In genomic region chr15:91240683-91241335, GRCm38 (mm10) we compare ENCODE assay signal across 29 mouse cellular contexts. TPM values are rescaled to one million over a fixed set of nuclear protein-coding genes. Genes with fewer than 3 reads are reported as not detected.
DNase-seq lines count a peak whose midpoint lies in the region; ATAC-seq and TF ChIP-seq lines count a peak whose summit lies in the region.
"Had no signal": no experiment of that assay in that cellular context is flagged by ENCODE, and none has a peak within 500 bp of the region (broad histone marks: within the 10 kb centered on the region; RNA-seq: fewer than 3 reads in every experiment).

No protein-coding gene starts in this region.

- H3K27me3 ChIP-seq in liver, embryonic 12.5 days (replicated peaks), result no peaks in the 10 kb centered on the region
- H3K27me3 ChIP-seq in liver, embryonic 13.5 days, result no peaks in the 10 kb centered on the region
- no peaks in the 10 kb centered on the region for H3K27me3 ChIP-seq in liver, embryonic 15.5 days
- H3K27me3 ChIP-seq in liver, postnatal 0 days (ENCODE audit: insufficient read depth, low read length), result no peaks in the 10 kb centered on the region
- no peaks in the 10 kb centered on the region for H3K27me3 ChIP-seq in thymus, adult 2 months (ENCODE audit: control insufficient read depth, insufficient read depth, low read length)
- H3K27me3 ChIP-seq: embryonic facial prominence, embryonic 13.5 days; embryonic facial prominence, embryonic 15.5 days; forebrain, embryonic 12.5 days had no signal

- DNase-seq in liver, embryonic 13.5 days, result no peak
- DNase-seq in liver, postnatal 0 days, result no peak
- DNase-seq in thymus, adult 2 months, result no peak
- DNase-seq in gastrocnemius, postnatal 36 days, result no peak
- DNase-seq in left cerebral cortex, postnatal 36 days (ENCODE audit: low spot score in 2 of 2), result no peak
- DNase-seq: adrenal gland, adult 2 months; adrenal gland, postnatal 10 days; adrenal gland, postnatal 25 days; cerebellum, adult 11 months; cerebellum, adult 18-20 months; cerebellum, adult 9-10 months; cerebellum, postnatal 10 days; cerebellum, postnatal 25 days; embryo, embryonic 11 days; forebrain, postnatal 0 days had no signal

- intact Hi-C loops in gastrocnemius, postnatal 36 days (cut with DNase I), result no loop called here
- intact Hi-C loops in left cerebral cortex, postnatal 36 days (cut with DNase I), result no loop called here

- no peak overlapping the region for H3K4me3 ChIP-seq in liver, embryonic 12.5 days
- H3K4me3 ChIP-seq in liver, embryonic 13.5 days (replicated peaks), result no peak overlapping the region
- H3K4me3 ChIP-seq in liver, embryonic 15.5 days (replicated peaks), result no peak overlapping the region
- H3K4me3 ChIP-seq in liver, postnatal 0 days (ENCODE audit: low read depth, low read length), result no peak overlapping the region
- H3K4me3 ChIP-seq in thymus, adult 2 months (ENCODE audit: control insufficient read depth, insufficient read depth, low read length), result no peak overlapping the region
- H3K4me3 ChIP-seq: embryonic facial prominence, embryonic 13.5 days; embryonic facial prominence, embryonic 15.5 days; erythroblast, embryonic 14.5 days; forebrain, embryonic 10.5 days; forebrain, embryonic 12.5 days had no signal

- TF ChIP-seq EP300 in liver, postnatal 0 days (IDR thresholded peaks at IDR 0.05; ENCODE audit: low read depth), result no peak

- 70% methylated on average over 3 of the region's 3 CpGs for WGBS in liver, embryonic 12.5 days (ENCODE audit: insufficient replicate concordance)
- 77% methylated on average over 3 of the region's 3 CpGs for WGBS in liver, embryonic 13.5 days (ENCODE audit: insufficient replicate concordance)
- WGBS in liver, embryonic 15.5 days (ENCODE audit: insufficient replicate concordance), result 76% methylated on average over 3 of the region's 3 CpGs
- 83% methylated on average over 3 of the region's 3 CpGs for WGBS in liver, postnatal 0 days (ENCODE audit: insufficient replicate concordance)
- 90% methylated on average over 3 of the region's 3 CpGs for WGBS in thymus, adult 2 months

- H3K9ac ChIP-seq in liver, embryonic 12.5 days, result no peak overlapping the region
- H3K9ac ChIP-seq in liver, embryonic 13.5 days, result no peak overlapping the region
- H3K9ac ChIP-seq in liver, embryonic 15.5 days, result no peak overlapping the region
- H3K9ac ChIP-seq in liver, postnatal 0 days (replicated peaks), result no peak overlapping the region
- H3K9ac ChIP-seq: embryonic facial prominence, embryonic 13.5 days; embryonic facial prominence, embryonic 15.5 days; forebrain, embryonic 12.5 days; forebrain, postnatal 0 days had no signal

- H3K27ac ChIP-seq in liver, embryonic 12.5 days, result no peak overlapping the region; the same call in 1 of the 2 replicates
- H3K27ac ChIP-seq in liver, embryonic 13.5 days, result no peak overlapping the region
- H3K27ac ChIP-seq in liver, embryonic 15.5 days (replicated peaks), result 0 out of 2 replicates have a peak overlapping the region, but pooled peaks have one; percentile 53
- no peak overlapping the region for H3K27ac ChIP-seq in liver, postnatal 0 days (ENCODE audit: low read depth)
- no peak overlapping the region for H3K27ac ChIP-seq in thymus, adult 2 months (ENCODE audit: control insufficient read depth, insufficient read depth, low read length)
- H3K27ac ChIP-seq: embryonic facial prominence, embryonic 13.5 days; embryonic facial prominence, embryonic 15.5 days; forebrain, embryonic 10.5 days; forebrain, embryonic 12.5 days had no signal

- TF ChIP-seq CTCF in liver, postnatal 0 days (IDR thresholded peaks at IDR 0.05; ENCODE audit: low read depth), result no peak
- no peak for TF ChIP-seq CTCF in thymus, adult 2 months (IDR thresholded peaks at IDR 0.05; ENCODE audit: borderline replicate concordance, control insufficient read depth, extremely low read depth, insufficient read depth, low read length, poor library complexity)

- no peaks in the 10 kb centered on the region for H3K36me3 ChIP-seq in liver, embryonic 12.5 days
- H3K36me3 ChIP-seq in liver, embryonic 13.5 days, result no peaks in the 10 kb centered on the region
- H3K36me3 ChIP-seq in liver, embryonic 15.5 days (replicated peaks), result no peaks in the 10 kb centered on the region
- H3K36me3 ChIP-seq in liver, postnatal 0 days (replicated peaks; ENCODE audit: insufficient read depth, low read length), result no peaks in the 10 kb centered on the region
- no peaks in the 10 kb centered on the region for H3K36me3 ChIP-seq in thymus, adult 2 months (ENCODE audit: control insufficient read depth, insufficient read depth, low read length)
- H3K36me3 ChIP-seq: embryonic facial prominence, embryonic 13.5 days; embryonic facial prominence, embryonic 15.5 days; forebrain, embryonic 10.5 days; forebrain, embryonic 12.5 days had no signal

- H3K4me1 ChIP-seq in liver, embryonic 12.5 days, result peaks cover 5% of the 10 kb centered on the region; the same call in 1 of the 2 replicates
- H3K4me1 ChIP-seq in liver, embryonic 13.5 days (replicated peaks), result peaks cover 3% of the 10 kb centered on the region; the same call in 1 of the 2 replicates
- H3K4me1 ChIP-seq in liver, embryonic 15.5 days (replicated peaks), result peaks cover 5% of the 10 kb centered on the region; the same call in 1 of the 2 replicates
- 0 out of 2 replicates have a peak, but pooled peaks cover 4% of the 10 kb centered on the region for H3K4me1 ChIP-seq in liver, postnatal 0 days (ENCODE audit: insufficient read depth)
- no peaks in the 10 kb centered on the region for H3K4me1 ChIP-seq in thymus, adult 2 months (replicated peaks; ENCODE audit: control insufficient read depth, insufficient read depth, low read length)
- H3K4me1 ChIP-seq: embryonic facial prominence, embryonic 13.5 days; embryonic facial prominence, embryonic 15.5 days; forebrain, embryonic 10.5 days; forebrain, embryonic 12.5 days had no signal

- H3K9me3 ChIP-seq in liver, embryonic 12.5 days (replicated peaks), result no peaks in the 10 kb centered on the region
- no peaks in the 10 kb centered on the region for H3K9me3 ChIP-seq in liver, embryonic 13.5 days (replicated peaks)
- H3K9me3 ChIP-seq in liver, embryonic 15.5 days (replicated peaks), result no peaks in the 10 kb centered on the region
- no peaks in the 10 kb centered on the region for H3K9me3 ChIP-seq in liver, postnatal 0 days (ENCODE audit: low read length)
- H3K9me3 ChIP-seq: embryonic facial prominence, embryonic 13.5 days; embryonic facial prominence, embryonic 15.5 days; forebrain, embryonic 10.5 days; forebrain, embryonic 12.5 days had no signal

- no peak overlapping the region for H3K4me2 ChIP-seq in liver, embryonic 12.5 days
- no peak overlapping the region for H3K4me2 ChIP-seq in liver, embryonic 13.5 days
- no peak overlapping the region for H3K4me2 ChIP-seq in liver, embryonic 15.5 days
- no peak overlapping the region for H3K4me2 ChIP-seq in liver, postnatal 0 days (ENCODE audit: low read depth, low read length)
- H3K4me2 ChIP-seq: embryonic facial prominence, embryonic 13.5 days; embryonic facial prominence, embryonic 15.5 days; forebrain, embryonic 12.5 days had no signal

- peak; percentile 72; the same call in 1 of the 2 replicates for ATAC-seq in liver, embryonic 12.5 days
- ATAC-seq in liver, embryonic 13.5 days (ENCODE audit: low read depth), result peak; percentile 77
- peak; percentile 75 for ATAC-seq in liver, embryonic 15.5 days (ENCODE audit: insufficient read depth)
- ATAC-seq in liver, postnatal 0 days, result peak; percentile 58; the same call in 1 of the 2 replicates
- ATAC-seq: forebrain, embryonic 14.5 days; forebrain, postnatal 0 days had no signal

- no peak for TF ChIP-seq POLR2A in thymus, adult 2 months (IDR thresholded peaks at IDR 0.05; ENCODE audit: control insufficient read depth, extremely low read depth, insufficient read depth, low read length, poor library complexity)

RNA-seq across cellular contexts. Expression of gene CN725425, which starts 41.5 kb away (rescaled TPM):
- not detected in 2 replicates for polyA plus RNA-seq in liver, embryonic 12.5 days (2016; fragmentation: Nextera tagmentation; extraction: Ambion mirVana)
- polyA plus RNA-seq in liver, embryonic 13.5 days (2015; fragmentation: Nextera tagmentation; extraction: Ambion mirVana), result not detected in 2 replicates
- 0.06 TPM in 2 replicates for polyA plus RNA-seq in liver, embryonic 15.5 days (2015; fragmentation: Nextera tagmentation; extraction: Ambion mirVana)
- 0.07 TPM in 1 of 2 replicates, not detected in the other for polyA plus RNA-seq in liver, postnatal 0 days (2015; fragmentation: Nextera tagmentation; extraction: Ambion mirVana)
- polyA plus RNA-seq in thymus, adult 2 months (2012; rRNA removed), result not detected in 2 replicates
- not detected for total RNA-seq in gastrocnemius, postnatal 36 days (2021)
- total RNA-seq in left cerebral cortex, postnatal 36 days (2021), result not detected
- total RNA-seq: adrenal gland, adult 2 months; adrenal gland, postnatal 10 days; adrenal gland, postnatal 25 days; adrenal gland, postnatal 4 days; common myeloid progenitor, adult 5-6 weeks; forebrain, postnatal 0 days; MEL had no signal
- polyA plus RNA-seq: adrenal gland, adult 2 months; brain, embryonic 14.5 days; C2C12; embryonic facial prominence, embryonic 11.5 days; embryonic facial prominence, embryonic 13.5 days; embryonic facial prominence, embryonic 15.5 days; erythroblast, embryonic 14.5 days; forebrain, embryonic 10.5 days; forebrain, embryonic 12.5 days; forebrain, embryonic 14.5 days had no signal

RNA-seq across cellular contexts. Expression of gene Abcd2, which starts 49.2 kb away (rescaled TPM):
- 1.7 and 1.9 TPM in 2 replicates for polyA plus RNA-seq in liver, embryonic 12.5 days (2016; fragmentation: Nextera tagmentation; extraction: Ambion mirVana)
- polyA plus RNA-seq in liver, embryonic 13.5 days (2015; fragmentation: Nextera tagmentation; extraction: Ambion mirVana), result 1.9 and 2.0 TPM in 2 replicates
- 6.3 and 7.6 TPM in 2 replicates for polyA plus RNA-seq in liver, embryonic 15.5 days (2015; fragmentation: Nextera tagmentation; extraction: Ambion mirVana)
- 49.7 and 55.2 TPM in 2 replicates for polyA plus RNA-seq in liver, postnatal 0 days (2015; fragmentation: Nextera tagmentation; extraction: Ambion mirVana)
- 1.8 and 2.3 TPM in 2 replicates for polyA plus RNA-seq in thymus, adult 2 months (2012; rRNA removed)
- total RNA-seq in gastrocnemius, postnatal 36 days (2021), result 10 to 100 TPM; 20.0 to 20.4 TPM
- total RNA-seq in left cerebral cortex, postnatal 36 days (2021), result 10 to 100 TPM; 28.4 to 33.3 TPM
- total RNA-seq: MEL had no signal
- polyA plus RNA-seq: erythroblast, embryonic 14.5 days had no signal
